Mouse (Mus musculus): Measurements from ENCODE around the gene Srxn1.
"Not testable (repeated sequence)": the region's sequence is repeated elsewhere in the genome, so short reads cannot be mapped to it uniquely, and the experiment has no call there.

The Srxn1 gene

DNA sequence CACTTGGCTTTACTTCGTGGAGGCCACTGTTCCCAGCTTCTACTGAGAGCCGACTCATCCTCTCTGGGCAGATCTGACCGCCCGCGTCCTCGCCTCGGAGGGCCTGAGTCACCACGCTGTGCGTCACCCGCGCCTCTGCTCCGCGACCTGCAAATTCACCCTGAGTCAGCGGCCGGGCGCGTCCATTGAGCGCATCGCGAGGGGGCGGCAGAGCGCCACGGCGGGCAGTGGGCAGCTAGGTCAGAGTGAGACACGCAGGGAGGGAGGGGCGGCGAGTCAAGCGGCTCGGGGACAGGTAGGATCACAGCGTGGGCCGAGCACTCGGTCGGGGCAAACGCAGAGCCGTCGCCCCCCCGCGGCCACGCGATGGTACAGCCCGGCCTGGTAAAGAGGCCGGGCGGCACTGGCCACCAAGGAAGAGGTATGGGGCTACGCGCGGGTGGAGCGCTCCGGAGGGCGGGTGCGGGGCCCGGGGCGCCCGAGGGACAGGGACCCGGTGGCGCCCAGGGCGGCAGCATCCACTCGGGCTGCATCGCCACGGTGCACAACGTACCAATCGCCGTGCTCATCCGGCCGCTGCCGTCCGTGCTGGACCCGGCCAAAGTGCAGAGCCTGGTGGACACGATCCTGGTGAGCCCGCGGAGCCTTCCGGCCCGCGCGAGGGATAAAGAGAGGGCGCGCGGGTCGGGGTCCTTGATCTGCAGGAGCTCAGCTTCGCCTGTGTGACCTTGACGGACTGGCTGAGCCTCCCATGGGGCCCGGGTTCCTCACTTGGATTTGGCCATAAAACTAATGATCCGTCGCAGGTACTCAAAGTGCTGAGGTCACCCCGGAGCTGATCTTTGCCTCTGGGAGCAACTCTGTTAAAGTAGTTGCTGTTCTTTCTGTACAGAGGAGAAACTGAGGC is at the start of gene Srxn1:
Gene Srxn1, plus strand, starts transcription at position 199 of the 907 bp plus-strand sequence.
- peak; percentile 82 for DNase-seq

DNA sequence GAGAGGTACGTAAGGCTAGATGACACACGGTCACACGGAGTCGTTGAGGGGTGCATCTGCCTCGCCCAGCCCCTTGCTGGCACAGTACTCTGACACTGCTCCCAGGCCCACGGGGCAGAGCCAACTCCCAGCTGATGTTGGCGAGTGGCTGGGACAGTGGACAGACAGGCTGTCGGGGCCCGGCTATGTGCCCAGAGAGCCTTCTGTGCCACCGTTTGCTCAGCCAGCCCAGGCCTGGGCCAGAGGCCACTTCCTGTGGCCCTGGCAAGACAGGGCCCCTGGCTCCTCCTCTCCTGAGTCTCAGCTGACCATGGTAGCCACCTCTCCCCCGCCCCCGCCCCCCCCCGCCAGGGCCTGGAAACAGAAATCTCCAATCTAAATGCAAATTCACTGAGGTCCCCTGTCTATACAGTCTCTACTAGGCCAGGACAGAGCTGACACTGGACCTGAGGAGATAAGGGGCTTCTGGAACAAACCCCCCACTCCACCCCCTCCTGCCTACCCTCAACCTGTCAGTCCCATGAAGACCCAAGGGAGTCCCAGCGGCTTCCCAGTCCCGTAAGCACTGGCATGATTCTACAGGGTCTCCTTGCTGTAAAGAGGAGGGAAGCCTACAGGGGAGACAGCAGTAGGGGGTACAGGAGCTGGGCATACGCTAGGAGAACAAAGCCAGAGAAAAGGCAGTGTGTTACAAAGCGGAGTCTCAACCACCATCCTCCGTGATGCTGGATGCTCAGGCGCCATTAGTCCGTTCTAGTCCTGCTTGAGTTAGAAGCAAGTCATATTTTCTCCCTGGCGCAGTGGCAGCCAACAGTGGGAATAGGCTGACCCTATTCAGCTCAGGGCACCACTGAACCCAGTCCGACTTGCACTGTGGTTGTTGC is 48.7 kb upstream of the Srxn1 start:
- no peak for DNase-seq

DNA sequence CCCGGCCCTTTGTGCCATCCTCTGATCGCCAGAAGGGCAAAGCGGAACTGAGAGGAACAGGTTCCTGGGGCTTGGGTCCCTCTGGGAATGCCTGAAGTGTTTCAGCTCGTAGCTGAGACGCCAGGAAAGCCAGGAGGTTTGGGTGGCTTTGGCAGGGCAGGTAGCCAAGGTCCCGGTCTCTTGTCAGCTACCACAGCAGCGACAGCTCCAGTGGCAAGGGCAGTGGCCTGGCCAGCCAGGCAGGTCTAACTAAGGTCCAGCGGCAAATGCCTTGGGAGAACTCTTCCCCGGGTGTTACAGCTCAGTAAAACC is 48.1 kb upstream of the Srxn1 start:
- DNase-seq: no peak

DNA sequence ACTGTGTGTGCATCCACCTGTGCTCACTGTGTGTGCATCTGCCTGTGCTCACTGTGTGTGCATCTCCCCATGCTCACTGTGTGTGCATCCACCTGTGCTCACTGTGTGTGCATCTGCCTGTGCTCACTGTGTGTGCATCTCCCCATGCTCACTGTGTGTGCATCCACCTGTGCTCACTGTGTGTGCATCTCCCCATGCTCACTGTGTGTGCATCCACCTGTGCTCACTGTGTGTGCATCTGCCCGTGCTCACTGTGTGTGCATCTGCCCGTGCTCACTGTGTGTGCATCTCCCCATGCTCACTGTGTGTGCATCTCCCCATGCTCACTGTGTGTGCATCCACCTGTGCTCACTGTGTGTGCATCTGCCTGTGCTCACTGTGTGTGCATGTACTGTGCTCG is 42.5 kb upstream of the Srxn1 start:
- DNase-seq: not testable (repeated sequence)

DNA sequence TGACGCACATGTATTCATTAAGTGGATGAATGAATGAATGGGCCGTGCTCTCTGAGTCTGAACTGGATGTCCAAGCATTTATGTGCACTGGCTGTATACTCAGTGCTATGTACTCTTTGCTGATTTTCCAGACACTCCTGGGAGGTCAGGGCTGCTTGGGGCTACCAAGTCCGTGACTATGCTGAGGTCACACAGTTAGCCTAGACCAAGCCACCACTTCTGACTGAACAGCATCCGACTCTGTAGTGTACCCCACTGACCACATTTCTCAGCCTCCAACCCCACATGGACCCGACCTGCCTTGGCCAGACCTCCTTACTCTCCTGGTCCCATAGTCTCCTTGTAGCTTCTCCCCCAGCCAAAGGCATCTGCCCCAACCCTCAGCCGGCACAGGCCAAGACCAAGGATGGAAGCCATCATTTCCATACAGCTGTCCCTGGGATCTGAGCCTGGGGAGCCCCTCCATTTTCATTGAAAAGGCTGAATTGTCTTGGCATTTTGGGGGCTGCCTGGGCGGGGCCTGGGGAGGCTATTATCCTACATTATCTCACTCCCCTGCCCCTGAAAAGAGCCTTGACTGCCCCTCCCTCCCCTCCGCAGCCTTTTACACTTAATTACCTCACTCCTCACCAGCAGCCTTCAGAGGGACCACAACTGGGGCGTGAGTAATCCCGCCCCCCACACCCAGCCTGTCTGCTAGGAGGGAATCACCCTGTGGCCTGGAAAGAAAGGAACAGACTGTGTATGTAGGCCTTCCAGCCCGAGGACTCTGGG is 36.5 kb upstream of the Srxn1 start:
- DNase-seq: no peak

DNA sequence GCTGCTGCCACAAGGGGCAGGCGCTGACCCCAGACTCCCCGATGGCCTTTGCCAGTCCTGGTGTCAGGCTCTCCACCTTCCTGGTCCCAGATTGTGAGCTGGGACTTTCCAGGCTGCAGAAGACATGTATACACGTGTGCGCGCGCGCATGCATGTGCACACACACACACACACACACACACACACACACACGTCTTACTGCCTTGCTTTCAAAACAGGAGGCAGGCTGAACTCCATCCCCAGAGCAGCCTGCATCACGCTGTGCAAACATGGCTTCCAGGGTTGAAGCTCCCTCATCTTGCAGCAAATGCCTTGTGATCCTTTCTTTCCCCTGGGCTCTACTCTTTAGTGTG is 35.9 kb upstream of the Srxn1 start:
- DNase-seq: no peak

DNA sequence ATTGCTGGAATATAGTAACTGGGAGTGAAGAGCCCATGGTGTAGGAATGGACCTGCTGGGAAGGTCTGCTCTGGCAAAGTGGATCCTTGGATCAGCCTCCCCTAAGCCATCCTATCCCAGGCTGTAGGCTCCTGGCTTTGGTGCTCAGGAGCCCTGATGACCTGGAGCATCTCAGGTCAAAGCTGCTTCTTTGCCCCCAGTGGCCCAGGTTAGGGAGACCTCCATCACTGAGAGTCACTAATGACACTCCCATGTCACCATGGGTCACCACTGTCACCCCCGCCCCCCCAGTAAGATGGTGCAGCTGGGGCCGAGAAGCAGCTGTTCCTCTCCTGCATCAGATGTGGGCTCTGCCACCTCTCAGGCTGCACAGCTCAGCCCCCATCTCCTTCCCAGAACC is 35.4 kb upstream of the Srxn1 start:
- no peak for DNase-seq

DNA sequence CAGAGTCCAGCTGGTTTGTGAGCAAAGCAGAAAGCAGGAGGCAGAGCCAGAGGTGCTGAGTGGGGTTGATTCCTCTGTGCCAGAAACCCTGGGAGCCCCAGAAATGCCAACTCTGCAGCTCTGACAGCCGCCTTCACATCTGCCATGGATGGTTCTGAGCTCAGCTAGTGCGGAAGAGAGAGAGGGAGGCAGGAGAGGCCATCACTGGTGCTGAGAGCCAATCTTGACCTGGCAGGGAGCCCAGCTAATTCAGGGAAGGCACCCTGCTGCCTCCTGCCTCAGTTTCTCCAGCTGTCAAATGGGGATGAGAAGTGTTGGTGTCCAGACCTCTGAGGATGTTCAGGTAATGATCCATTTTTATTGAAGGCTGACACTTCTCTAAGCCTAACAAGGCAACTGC is 30.8 kb upstream of the Srxn1 start:
- DNase-seq: no peak

DNA sequence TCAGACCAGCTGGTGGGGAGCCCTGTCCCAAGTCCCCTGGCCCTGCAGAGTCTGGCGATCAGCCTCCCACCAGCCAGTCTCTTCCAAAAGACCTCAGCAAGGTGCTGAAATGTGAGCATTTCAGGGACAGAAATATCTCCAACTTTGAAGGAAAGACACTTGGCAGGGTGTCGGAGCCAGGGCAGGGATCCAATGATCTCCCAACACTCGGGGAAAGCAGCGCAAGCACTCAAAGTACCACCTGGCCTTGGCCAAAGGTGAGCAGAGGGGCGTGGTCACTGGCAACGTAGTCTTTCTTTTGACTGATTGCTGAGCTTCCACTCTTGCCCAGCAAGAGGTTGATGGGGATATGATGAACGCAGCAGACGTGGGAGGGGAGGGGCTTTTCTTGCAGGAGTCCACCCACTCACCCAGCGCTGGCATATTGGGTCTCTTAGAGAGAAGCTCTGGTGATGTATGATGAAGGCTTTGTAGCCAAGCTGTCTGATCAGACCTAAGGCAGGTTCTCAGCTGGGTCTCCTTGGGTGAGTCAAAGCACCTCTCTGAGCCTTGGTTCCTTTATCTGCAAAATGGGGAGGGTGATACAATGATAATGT is 29.9 kb upstream of the Srxn1 start:
- DNase-seq: no peak

DNA sequence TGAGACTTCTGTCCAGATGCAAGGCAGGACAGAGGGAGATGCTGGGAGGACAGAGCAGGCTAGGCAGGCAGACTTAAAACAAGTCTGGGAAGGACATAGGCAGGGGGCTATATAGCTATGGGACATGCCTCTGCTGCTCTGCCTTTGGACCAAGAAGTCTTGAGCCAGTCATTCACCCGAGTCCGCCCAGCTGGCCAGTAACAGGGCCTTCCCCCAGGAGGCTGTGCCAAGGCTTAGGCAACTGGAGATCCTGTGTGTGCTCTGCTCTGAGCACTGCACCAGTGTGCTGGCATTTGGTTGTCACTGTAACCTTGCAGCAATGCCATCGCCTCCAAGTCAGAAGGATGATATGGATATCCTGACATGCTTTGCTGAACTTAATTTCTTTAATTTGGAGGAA is 28.0 kb upstream of the Srxn1 start:
- no peak for DNase-seq

DNA sequence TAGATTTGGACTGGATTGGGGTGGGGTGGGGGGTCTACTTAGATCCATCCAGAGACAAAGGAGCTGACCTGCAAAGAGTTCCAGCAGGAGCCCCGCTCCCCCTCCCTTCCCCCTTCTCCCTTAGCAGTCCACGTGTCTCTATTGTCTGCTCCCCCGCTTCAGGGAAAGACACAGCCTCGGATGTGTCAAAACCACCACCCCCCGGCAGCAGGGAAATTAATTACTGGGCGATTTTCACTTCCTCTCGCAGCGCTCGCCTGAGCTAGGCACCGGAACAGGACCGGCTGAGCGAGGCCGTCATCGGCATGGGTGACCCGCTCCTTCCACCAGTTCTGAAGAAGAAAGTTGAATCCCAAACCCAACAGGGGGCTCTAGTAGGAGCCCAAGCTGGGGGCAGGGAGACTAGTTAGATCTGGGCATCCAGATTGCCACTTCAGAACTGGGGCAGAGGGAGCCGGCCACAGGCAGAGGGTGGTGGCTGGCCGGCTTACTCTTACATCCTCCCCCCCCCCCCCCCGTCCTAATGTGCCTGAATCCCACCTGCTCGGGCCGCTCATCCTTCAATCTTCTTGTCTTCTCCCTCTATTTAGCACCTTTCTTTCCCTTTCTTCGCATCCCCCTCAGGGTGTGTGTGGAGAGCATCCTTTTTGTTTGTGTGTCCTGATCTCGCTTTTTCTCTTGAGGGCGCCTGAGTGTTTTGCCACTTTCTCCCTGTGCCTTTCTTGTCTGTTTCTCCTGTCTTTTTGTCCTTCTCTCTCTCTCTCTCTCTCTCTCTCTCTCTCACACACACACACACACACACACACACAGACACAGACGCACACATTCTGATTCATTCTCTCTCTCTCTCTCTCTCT is 24.4 kb upstream of the Srxn1 start, which contains the start of gene Scrt2:
Gene Scrt2, plus strand, starts transcription at position 845 of the 857 bp plus-strand sequence.
- no peak for DNase-seq

DNA sequence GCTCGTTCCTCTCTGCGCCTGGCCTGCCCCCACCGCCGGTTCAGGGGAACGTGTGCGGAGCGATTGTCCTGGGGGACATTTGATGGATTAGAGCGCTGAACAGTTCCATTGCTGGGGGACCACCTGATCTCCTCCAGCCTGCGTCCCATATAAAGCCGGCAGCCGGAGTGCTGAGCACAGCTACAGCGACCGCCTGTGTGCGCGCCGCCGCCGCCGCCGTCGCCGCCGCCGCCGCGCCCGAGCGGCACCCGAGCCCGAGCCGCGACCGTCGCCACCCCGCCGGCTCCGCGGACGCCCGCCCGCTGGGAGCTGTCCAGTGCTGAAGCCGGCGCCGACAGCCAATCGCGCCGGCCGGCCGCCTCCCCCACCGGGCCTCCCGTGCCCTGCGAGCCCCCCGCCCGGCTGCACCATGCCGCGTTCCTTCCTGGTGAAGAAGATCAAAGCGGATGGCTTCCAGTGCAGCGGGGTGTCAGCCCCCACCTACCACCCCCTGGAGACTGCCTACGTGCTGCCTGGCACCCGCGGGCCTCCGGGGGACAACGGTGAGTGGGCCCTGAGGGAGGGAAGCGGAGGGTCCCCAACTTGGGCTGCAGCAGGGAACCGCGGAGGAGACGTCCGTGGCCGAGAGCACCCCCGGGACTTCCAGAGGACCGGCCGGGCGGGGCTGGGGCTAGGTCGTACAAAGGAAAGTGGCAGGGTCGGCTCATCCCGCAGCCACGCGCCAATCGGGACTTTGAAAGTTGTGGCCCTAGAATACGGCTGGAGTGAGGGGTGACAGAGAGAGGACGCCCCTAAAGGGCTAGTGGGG is 23.5 kb upstream of the Srxn1 start:
- DNase-seq: peak; percentile 62

DNA sequence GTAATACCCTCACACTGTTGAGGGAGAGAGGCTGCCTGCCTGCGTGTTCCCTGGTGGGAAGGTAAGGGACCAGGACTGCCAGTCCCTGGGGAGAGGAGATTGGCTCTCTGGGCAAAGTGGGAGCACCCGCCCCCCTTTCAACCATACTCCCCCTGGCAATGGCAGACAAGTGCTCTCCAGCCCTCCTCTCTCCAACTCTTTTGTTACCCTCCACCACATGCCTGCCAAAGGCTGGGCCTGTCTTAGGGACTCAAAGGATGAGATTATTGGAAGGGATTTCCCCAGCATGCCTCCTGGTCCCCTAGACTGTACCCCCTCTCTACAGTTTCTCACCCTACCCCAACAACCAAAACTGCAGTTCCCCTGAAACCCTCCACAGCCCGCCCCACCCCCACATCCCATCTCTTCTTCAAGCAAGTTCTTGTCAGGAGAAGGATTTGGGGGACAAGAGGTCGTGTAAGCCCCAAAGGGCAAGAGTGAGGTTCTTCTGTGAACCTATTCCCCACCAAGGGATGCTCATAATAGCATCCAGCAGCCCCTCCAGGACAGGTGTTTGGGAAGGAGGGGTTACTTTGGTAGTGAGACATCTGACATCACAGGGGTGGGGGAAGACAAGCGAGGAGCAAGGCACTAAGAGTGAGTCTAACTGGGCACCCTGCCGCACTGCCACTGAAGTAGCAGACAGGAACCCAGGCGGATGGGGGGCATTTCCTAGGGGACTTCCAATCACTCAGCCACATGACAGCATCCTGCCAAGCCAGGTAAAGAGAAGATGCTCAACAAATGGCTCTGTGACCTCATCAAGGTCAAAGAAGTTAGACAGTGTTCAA is 22.6 kb upstream of the Srxn1 start:
- DNase-seq: no peak

DNA sequence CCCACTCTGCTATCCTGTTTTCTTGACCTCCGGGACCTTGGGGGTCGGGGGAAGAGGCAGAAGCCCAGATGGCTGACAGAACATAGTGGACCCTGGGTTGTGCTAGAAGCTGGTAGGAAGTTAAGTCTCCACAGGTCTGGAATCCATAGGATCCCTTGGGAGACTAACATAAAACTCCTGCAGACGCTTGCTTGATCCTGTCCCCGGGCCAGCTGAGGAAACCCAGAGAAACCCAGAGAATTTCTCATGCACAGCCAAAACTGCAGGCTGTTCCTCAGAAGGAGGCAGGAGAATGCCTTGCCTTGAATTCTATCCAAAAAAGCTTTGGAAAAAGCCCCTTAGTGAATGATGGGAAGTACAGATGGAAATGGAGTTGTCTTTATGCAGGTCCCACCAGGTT is 21.9 kb upstream of the Srxn1 start:
- DNase-seq: no peak

DNA sequence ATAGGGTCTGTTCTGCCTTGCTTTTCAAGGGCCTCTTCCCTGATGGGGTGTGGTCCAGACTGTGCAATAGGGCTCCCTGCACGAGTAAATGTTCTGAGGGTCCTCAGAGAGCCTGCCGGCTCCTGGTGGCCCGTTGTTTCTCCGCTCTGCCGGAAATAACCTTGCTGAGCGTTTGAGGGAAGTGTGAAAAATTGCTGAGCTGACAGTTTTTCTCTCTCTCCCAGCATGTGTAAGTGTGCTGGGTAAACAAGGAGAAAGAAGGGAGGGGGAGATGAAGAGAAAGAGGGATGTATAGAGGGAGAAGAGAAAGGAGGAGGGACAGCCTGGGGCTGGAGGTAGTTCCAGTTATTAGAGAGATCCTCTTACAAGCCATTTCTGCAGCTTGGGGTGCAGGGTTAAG is 21.0 kb upstream of the Srxn1 start:
- no peak for DNase-seq

DNA sequence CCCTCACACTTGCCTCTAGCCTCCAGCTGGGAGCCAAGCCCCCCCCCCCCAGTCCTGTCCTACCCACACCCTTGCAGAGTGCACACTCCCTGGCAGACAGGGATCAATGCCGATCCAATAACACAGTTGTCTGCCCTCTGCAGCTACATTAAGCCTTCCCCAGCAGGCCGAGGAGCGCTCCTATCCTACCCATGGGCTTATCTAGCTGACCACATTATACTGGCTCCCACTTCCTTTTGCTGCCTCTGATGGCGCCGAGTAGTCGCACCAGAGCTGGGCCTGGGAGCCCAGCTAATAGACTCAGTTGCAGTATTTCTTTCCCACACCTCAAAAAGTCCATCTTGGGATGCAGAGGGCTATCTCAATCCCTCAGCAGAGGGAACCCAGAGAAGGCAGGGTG is 19.9 kb upstream of the Srxn1 start:
- DNase-seq: no peak

DNA sequence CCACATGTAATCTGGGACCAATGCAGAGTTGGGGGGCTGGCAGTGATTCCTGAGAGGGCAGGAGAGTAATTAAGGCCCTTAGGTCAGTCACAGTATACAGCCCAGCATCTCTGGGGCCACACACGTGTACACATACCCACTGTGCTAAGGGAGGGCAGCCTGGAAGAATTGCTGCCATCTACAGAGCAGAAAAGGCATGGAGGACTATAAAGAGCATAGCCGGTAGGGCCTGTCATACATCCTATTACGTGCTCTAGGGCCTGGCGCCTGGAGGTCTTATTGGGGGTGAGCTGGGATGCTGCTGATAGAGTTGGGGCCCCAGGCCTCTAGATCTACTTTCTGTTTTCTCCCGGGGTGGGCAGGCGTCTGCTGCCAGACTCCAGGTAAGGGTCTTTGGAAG is 18.9 kb upstream of the Srxn1 start:
- no peak for DNase-seq

DNA sequence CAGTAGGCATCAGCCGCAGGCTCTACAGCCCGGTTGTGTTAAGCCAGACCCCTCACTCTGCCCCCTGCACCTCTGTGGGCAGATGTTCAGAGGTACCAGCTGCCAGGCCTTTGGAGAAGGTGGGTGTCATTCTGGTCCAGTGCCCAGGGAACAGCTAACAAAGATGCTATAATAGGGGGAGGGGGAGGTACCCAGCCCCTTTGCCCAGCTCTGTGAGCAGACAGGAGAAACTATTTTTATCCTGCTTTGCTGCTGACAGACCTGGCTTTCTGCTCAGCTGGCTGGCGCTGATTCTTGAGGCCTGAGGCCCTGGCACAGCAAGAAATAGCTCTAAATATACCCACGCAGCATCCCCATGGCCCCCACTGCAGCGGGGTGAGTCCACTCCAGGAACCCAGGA is 18.2 kb upstream of the Srxn1 start:
- DNase-seq: no peak

DNA sequence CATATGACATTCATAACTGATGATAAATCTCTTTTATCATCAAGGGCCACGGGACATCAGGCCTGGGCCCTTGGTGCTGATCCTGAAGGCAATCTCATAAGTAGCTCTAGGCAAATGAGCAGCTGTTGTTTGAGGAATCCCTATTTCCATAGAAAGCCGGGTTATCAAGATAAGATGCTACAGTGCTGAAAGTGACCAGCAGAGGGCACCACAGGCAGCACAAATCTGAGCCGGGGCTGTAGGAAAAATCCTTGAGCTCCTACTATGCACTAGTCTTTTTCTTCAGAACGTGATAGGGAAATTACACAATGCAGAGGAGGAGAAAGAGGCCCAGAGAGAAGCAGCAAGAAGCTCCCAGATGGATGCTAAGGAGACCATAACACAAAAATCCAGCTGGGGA is 16.2 kb upstream of the Srxn1 start:
- DNase-seq: no peak

DNA sequence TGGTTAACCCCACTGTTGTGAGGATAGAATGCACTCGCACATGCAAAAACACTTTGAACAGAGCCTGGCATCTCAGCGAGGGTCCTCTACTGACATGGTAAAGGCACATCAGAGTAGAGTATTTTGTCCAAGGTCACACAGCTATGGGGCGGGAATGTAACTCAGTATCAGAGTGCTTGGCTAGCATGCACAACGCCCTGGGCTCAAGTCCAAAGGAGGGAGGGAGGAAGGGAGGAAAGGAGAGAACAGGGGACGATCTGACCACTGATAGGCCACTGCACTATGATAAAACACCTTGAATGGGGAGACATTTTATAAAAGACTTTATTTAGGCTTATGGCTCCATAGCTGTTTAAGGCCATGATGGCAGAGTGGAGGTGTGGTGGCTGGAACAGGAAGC is 15.7 kb upstream of the Srxn1 start:
- no peak for DNase-seq

Measured in layer of hippocampus, adult 9-11 months (tissue).